Mouse (Mus musculus) liver, adult (tissue): ENCODE data around the gene Kbtbd13.

ENCODE experiments used
- GATA4 ChIP-seq: IDR thresholded peaks from 2 replicates; pipeline ENCODE4 v1.6.1; 2014; ENCODE audit warnings: mild to moderate bottlenecking, low read length; ENCODE audit not compliant: insufficient replicate concordance

Gene Kbtbd13

DNA sequence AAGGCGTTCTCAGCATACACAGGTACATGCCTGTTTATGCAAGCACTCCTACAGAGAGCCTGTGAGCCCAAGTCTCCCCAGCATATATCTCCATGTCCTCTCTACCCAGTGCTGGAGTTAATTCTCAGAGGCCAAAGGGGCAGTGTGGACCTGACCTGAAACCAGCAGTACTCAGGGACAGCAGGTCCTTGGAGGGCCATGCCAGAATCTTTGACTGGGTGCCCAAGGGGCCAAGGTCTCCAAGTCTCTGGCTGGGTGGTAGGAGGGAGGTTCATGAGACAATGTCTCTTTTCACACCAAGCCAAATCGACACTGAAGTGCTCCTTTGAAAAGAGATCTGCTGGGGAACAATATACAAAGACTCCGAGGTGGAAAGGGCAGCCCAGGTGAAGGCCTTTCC is 16.4 kb upstream of the Kbtbd13 start:
- TF ChIP-seq GATA4: no peak

DNA sequence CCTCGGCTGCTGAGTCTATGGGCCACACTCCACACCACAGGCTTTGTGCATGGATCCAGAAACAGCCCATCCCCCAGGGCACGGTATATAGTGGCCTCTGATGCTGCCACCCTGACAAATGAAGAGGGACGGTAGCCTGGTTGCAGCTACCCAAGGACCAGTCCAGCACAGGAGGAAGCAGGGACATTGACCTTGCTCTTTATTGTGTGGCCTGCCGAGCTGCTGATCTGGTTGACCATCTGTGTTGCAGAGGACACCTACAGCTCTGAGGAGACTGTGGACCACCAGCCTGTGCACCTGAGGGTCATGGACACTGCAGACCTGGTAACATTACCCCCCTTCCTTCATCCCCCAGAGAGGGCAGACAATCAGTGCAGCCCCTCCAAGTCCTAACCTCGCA is 15.9 kb upstream of the Kbtbd13 start:
- TF ChIP-seq GATA4: no peak

DNA sequence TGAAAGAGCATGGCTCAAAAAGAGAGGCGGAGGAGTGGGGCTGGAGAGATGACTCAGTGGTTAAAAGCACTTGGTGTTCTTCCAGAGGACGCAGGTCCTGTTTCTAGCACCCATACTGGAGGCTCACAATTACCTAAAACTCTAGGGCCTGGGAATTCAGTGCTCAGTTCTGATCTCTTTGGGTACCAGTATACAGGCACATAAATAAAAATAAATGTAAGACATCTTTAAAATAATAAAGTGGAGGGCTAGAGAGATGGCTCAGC is 13.7 kb upstream of the Kbtbd13 start:
- no peak for TF ChIP-seq GATA4

DNA sequence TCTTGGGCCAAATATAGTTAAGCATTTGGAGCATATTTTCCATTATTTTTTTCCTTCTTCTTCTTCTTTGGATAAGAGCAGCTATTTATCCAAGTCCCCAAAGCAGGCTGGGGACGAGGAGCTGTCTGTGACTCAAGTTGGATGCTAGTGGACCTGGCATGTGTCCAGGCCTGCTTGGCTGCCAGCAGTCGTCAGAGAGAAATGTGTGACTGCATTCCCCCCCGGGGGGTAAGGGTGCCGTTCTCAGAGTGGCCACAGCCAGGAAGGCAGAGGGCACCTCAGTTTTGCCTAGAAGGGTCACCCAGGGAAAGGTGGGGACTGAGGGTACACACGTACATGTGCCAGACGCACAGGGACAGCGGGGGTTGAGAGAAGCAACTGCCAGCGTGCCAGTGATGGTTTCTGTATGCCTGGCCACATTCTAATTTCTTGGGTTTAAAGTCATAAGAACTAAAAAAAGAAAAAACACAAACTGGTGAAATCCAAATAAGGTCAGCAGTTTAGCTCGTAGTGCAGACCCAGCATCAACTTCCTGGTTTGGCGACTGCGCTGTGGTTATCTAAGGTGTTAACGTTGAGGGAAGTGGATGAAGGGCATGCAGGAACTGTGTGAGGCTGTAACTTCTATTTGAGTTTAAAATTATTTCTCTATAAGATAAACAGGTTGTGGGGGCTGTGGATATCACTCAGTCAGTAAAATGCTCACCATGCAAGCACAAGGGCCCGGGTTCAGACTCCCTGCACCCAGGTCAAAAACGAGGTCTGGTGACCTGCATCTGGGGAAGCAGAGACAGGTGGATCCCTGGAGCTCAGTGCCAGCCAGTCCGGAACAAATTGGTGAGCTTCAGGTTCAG is 13.1 kb upstream of the Kbtbd13 start:
- TF ChIP-seq GATA4: no peak

DNA sequence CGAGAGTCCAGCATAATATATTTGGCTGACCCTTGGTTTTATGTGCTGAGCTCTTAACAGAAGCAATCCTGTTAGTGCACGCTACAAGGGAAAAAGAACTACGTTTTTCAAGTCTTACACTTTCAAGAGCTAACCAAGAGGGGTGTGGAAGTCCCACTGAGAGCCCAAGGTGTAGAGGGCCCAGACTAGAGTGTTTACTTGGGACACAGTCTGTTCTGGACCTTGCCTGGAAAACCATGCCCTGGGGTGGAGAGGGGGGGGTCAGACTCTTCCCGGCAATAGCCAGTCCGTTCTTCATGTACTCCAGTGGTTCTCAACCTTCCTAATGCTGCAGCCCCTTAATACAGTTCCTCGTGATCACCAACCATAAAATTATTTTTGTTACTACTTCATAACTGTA is 8.5 kb upstream of the Kbtbd13 start:
- TF ChIP-seq GATA4: no peak

DNA sequence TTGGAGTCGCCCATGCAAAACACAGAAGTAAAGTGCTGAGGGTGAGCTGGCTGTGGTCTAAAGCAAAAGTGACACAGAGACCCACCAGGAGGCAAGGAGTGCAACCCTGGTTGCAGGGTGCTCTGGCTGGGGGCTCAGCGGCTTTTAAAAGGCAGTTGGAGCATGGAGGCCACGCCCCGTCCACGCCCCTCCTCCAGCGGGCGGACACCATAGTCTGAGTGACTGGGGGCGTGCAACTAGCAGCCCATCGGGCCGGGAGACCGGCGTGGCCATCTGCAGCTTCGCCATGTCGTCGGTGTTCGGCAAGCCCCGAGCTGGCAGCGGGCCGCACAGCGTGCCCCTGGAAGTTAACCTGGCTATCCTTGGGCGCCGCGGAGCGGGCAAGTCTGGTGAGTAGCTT is 6.8 kb upstream of the Kbtbd13 start, which contains the start of gene Rasl12:
Gene Rasl12, plus strand, starts transcription at position 228 of the 400 bp plus-strand sequence.
- TF ChIP-seq GATA4: no peak

DNA sequence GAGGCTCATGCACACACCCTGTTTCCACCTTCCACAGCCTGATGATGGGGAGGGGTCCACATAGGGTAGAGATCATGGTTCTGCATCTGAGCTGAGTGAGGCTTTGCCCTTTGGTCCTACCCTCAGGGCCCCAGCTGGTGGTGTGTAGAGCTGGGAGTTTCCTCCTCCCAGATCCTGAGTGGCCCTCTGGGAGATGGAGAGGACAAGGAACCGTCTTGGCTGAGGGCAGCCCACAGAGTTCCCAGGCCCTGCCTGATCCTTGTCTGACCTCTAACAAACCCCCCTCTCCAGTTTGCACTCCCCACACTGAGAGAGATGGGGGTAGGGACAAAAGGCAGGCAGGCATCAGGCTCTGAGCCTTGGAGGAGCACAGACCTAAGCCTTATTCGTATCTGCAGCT is 2.9 kb upstream of the Kbtbd13 start:
- no peak for TF ChIP-seq GATA4

DNA sequence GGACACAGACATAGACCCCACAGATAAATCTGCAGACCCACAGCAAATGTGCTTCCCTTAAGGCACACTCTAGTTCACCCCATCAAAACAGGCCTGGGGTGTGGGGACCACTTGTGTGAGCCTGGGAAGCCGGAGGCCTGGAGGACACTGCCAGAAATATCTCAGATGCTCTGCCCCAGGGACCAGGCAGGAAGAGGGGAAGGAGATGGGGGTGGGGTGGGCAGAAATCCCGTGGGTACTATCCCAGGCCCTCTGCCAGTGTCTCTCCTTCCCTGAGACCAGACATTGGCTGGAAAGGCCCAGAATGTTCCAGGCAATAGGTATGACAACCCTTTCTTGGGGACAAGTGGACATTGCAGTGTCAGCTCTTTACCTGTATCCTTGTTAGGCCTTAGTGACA is 2.2 kb upstream of the Kbtbd13 start:
- no peak for TF ChIP-seq GATA4

DNA sequence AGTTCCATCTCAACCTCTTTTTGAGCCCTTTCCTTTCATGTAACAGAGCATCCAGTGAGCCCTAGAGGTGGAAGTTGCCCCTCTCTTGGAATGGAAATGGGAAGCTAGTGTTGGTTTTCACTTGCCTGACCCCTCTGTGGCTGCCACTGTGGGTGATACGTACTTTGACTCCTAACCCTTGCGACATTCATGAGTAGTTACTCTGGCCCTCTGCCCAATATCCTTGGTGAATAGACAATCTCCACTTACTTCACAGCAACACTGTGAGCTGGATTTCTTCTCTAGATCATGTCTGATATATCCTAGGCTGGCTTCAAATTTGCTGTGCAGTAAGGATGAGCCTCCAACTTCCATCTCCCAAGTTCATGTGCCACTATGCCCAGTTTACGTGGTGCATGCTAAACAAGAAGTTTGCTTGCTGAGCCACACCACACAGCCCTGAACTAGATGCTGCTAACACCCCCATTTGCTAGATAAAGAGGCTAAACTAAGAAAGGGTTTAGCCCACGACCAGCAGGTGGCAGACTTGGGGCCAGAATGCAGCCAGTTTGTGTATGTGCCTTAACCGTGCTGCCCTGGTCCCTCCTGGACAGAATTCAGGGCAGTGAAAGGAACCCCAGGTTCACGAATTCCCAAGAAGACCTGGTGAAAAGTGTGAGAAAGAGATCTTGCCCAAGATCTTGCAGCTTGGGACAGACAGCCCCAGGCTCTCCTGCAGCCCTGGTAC is 1.3 kb upstream of the Kbtbd13 start:
- no peak for TF ChIP-seq GATA4

DNA sequence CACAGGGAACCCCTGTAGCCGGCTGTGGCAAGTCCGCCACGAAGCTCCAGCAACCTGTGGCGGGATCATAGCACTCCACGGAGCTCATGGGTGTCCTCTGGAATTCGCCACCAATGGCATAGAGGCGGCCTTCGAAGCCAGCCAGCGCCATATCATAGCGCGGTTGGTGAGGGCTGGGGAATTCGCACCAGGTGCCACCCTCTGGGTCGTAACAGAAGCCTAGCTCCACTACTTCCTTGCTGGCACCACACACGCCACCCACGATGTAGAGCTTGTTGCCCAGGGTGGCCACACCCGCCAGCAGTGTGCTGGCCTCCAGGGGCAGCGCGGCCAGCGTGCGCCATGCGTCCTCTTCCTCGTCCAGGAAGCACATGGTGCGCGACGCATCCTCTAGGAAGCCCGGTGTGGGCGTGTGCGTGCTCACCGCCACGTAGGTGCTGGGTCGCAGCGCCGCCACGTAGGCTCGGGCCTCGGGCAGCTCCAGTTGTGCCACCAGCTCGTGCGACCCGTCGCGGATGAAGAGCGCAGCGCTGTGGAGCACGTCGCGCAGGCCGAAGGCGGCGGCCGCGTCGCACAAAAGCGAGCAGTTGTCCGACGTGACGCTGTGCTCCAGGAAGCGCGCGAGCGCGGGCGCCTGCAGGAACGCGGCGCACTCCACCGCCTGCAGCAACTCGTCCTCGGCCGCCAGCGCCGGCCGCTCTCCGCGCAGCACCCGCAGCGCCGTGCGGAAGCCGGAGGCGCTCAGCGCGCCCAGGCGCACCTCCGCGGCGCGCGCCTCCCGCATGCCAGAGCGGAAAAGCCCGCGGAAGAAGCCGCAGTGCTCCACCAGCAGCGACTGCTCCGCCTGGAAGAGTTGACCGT is 470 bp downstream of the Kbtbd13 start:
- no peak for TF ChIP-seq GATA4

DNA sequence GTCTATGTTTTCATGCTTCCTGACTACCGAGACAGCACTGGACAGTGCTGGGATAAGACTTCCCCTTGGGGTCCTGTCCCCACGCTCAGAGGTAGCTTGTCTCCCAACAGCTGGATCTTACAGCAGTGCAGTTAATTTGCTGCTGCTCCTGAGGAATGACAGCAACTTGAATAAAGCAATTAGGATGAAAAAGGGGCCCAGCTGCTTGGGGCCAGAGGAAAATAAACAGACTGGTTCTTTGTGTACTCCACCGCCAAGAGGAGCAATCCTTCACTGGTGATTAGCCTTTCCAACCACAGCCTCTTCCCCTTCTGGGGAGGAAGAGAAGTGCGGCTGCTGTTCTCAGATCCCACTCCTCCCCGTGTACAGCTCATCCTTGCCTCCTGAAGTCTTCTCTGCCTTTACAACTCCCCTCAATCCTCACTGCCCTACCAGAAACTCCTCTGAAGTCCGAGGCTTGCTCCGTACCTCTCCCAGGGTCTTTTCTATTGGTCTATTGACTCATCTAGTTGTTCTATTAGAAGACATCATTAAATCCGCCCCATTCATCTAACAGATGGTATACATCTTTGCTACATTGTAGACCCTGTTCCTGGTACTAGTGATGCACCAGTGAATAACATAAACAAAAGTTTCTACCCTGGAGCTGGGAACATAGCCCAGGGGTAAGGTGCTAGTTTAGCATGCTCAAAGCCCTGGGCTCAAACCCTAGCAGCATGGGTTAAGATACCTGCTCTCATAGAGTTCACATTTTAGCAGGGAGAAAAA is 4.9 kb downstream of the Kbtbd13 start:
- no peak for TF ChIP-seq GATA4

DNA sequence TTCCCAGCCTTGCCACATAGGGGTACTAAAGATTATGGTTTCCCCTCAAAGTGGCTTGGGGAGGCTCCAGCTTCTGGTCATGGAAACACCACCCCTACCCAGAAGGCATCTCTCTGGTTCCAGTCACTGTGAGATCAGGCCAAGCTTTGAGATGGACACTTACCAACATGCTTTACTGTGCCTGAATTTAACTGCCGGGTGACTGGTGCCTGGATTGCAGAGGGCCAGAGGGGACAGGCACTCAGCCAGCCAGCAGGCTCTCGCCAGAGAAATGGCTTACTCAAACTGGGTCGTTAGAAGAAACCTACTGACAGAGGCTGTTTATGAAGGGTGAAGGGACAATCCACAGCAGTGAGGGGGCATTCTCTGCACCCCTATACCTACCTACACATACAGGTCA is 7.2 kb downstream of the Kbtbd13 start:
- TF ChIP-seq GATA4: no peak

DNA sequence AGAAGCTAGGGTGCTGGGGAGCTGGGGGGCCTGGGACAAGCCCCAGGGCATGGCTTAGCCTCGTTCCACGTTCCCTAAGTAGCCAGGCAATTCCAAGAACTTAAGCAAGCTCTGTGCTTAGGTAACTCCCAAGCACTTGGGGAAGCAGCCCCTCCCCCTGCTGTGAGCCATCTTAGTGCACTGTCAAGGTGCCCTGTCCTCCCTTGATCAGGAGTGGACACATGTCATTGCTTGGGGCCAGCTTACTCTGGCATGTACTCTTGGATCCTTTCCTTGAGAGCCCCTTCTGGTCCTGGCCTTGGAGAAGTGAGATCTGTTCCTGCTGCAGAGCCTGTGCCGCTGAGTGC is 8.7 kb downstream of the Kbtbd13 start:
- no peak for TF ChIP-seq GATA4

DNA sequence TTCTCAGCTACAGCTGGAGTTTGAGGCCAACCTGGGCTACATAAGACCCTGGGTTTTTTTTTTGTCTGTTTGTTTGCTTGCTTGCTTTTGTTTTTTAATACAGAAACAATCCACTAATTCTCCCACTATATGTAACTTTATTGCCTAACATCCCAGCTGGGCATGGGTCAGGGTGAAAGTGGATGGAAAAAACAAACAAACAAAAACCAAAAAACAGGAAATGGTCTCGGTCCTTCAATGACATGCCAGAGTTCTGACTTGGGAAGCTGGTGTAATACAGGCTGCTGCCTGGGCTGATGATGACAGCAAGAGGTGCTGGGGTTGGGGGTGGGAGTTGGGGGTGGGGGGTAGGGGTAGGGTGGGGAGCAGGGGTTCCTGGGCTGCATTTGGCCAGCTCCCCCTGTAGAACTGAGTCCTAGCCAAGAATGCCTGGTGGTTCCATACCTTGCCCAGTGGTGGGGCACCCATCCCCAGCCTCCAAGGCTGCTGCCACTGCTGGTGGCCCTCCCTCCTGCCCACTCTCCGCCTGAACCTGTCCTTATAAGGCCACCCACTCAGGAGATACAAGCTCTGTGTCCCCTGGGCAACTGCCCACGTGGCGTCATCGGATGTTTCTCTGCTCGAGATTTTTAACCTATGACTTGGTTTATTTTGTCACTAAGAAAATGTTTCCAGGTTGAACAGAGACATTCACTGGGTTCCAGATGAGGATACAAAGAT is 9.3 kb downstream of the Kbtbd13 start:
- TF ChIP-seq GATA4: no peak
